Mouse (Mus musculus): Measurements from ENCODE around the gene Pgc. TPM values are rescaled to one million over a fixed set of nuclear protein-coding genes. Genes with fewer than 3 reads are reported as not detected.
A peak's percentile ranks its signal among the peaks of the same experiment; 100 is the strongest.

Gene Pgc
- polyA plus RNA-seq, 1 experiment from 2014 or later: 0.16 TPM

- no peaks in the 10 kb centered on the region for H3K36me3 ChIP-seq
- H3K4me1 ChIP-seq (replicated peaks): 0 out of 2 replicates have a peak, but pooled peaks cover 3% of the 10 kb centered on the region
- H3K9me3 ChIP-seq: no peaks in the 10 kb centered on the region
- no peaks in the 10 kb centered on the region for H3K27me3 ChIP-seq
- ATAC-seq (ENCODE audit: low FRiP score, low read depth): no peak
- WGBS: 71% methylated on average over 6 of the region's 6 CpGs
- H3K9ac ChIP-seq: no peak overlapping the region
- H3K4me3 ChIP-seq: no peak overlapping the region
- no peak overlapping the region for H3K4me2 ChIP-seq
- H3K27ac ChIP-seq (replicated peaks): no peak overlapping the region
These were observed 14.8 kb upstream of the Pgc start for GRCm38 (mm10) chr17:47711883-47712282.

GRCm38 (mm10) chr17:47712889-47713571, 13.6 kb upstream of the Pgc start:
- 36% methylated on average over 22 of the region's 22 CpGs for WGBS

GRCm38 (mm10) chr17:47715037-47715436, 11.6 kb upstream of the Pgc start:
- H3K27ac ChIP-seq (replicated peaks): no peak overlapping the region
- no peak overlapping the region for H3K9ac ChIP-seq
- H3K27me3 ChIP-seq: no peaks in the 10 kb centered on the region
- H3K36me3 ChIP-seq: no peaks in the 10 kb centered on the region
- no peak overlapping the region for H3K4me3 ChIP-seq
- 0 out of 2 replicates have a peak, but pooled peaks cover 3% of the 10 kb centered on the region for H3K4me1 ChIP-seq (replicated peaks)
- H3K9me3 ChIP-seq: no peaks in the 10 kb centered on the region
- ATAC-seq (ENCODE audit: low FRiP score, low read depth): no peak
- H3K4me2 ChIP-seq: no peak overlapping the region
- WGBS: 66% methylated on average over 3 of the region's 3 CpGs

More at GRCm38 (mm10) chr17:47712889-47713571, 13.6 kb upstream of the Pgc start:
- Histone ChIP-seq H3K27me3 (no peaks in the 10 kb centered on the region), H3K9me3 (no peaks in the 10 kb centered on the region), H3K27ac (replicated peaks) (no peak overlapping the region), H3K9ac (no peak overlapping the region), H3K4me3 (no peak overlapping the region), H3K36me3 (no peaks in the 10 kb centered on the region), H3K4me1 (replicated peaks) (0 out of 2 replicates have a peak, but pooled peaks cover 3% of the 10 kb centered on the region), H3K4me2 (peak overlapping the region; percentile 29)
- ATAC-seq (ENCODE audit: low FRiP score, low read depth): no peak

- no peak for ATAC-seq (ENCODE audit: low FRiP score, low read depth)
- no peak overlapping the region for H3K9ac ChIP-seq
- H3K4me3 ChIP-seq: no peak overlapping the region
- no peaks in the 10 kb centered on the region for H3K9me3 ChIP-seq
- no peak overlapping the region for H3K4me2 ChIP-seq
- H3K4me1 ChIP-seq (replicated peaks): no peaks in the 10 kb centered on the region
- no peaks in the 10 kb centered on the region for H3K36me3 ChIP-seq
- H3K27ac ChIP-seq (replicated peaks): no peak overlapping the region
- 85% methylated on average over 4 of the region's 4 CpGs for WGBS
- H3K27me3 ChIP-seq: no peaks in the 10 kb centered on the region
These were observed 5.5 kb upstream of the Pgc start for GRCm38 (mm10) chr17:47721183-47721582.

- H3K9me3 ChIP-seq: no peaks in the 10 kb centered on the region
- H3K9ac ChIP-seq: no peak overlapping the region
- no peak overlapping the region for H3K4me2 ChIP-seq
- WGBS: 56% methylated on average over 24 of the region's 24 CpGs
- no peaks in the 10 kb centered on the region for H3K4me1 ChIP-seq (replicated peaks)
- H3K27me3 ChIP-seq: no peaks in the 10 kb centered on the region
- H3K27ac ChIP-seq (replicated peaks): no peak overlapping the region
- no peak for ATAC-seq (ENCODE audit: low FRiP score, low read depth)
- H3K4me3 ChIP-seq: no peak overlapping the region
- H3K36me3 ChIP-seq: no peaks in the 10 kb centered on the region
These were observed 4.3 kb downstream of the Pgc start for GRCm38 (mm10) chr17:47730633-47731575.

- Histone ChIP-seq H3K4me2 (no peak overlapping the region), H3K27me3 (peaks cover 19% of the 10 kb centered on the region), H3K9me3 (no peaks in the 10 kb centered on the region), H3K4me3 (no peak overlapping the region), H3K4me1 (replicated peaks) (peaks cover 27% of the 10 kb centered on the region), H3K9ac (no peak overlapping the region), H3K27ac (replicated peaks) (no peak overlapping the region), H3K36me3 (no peaks in the 10 kb centered on the region)
- no peak for ATAC-seq (ENCODE audit: low FRiP score, low read depth)
- WGBS: 73% methylated on average over 14 of the region's 14 CpGs
These were observed 9.0 kb downstream of the Pgc start for GRCm38 (mm10) chr17:47735553-47736100.

- ATAC-seq (ENCODE audit: low FRiP score, low read depth): peak; percentile 72
- Histone ChIP-seq H3K27me3 (peaks cover 19% of the 10 kb centered on the region), H3K4me1 (replicated peaks) (peaks cover 27% of the 10 kb centered on the region), H3K27ac (replicated peaks) (peak within 1 kb of the TSS; percentile 56), H3K36me3 (no peaks in the 10 kb centered on the region), H3K9ac (peak within 1 kb of the TSS; percentile 52), H3K9me3 (no peaks in the 10 kb centered on the region), H3K4me2 (peak within 1 kb of the TSS; percentile 98), H3K4me3 (peak within 1 kb of the TSS; percentile 68)
- WGBS: under 1% methylated on average over 45 of the region's 47 CpGs
These were observed 10.2 kb downstream of the Pgc start, which contains the start of gene Tfeb for GRCm38 (mm10) chr17:47736856-47737255. Tfeb (plus strand) TSS chr17:47737030.

- Histone ChIP-seq H3K27ac (replicated peaks) (peak overlapping the region; percentile 56), H3K4me2 (peak overlapping the region; percentile 98), H3K27me3 (peaks cover 19% of the 10 kb centered on the region), H3K9ac (peak overlapping the region; percentile 52), H3K36me3 (no peaks in the 10 kb centered on the region), H3K4me3 (peak overlapping the region; percentile 68), H3K9me3 (no peaks in the 10 kb centered on the region), H3K4me1 (replicated peaks) (peaks cover 27% of the 10 kb centered on the region)
- peak; percentile 81 for ATAC-seq (ENCODE audit: low FRiP score, low read depth)
- WGBS: under 1% methylated on average over 53 of the region's 60 CpGs
These were observed 10.8 kb downstream of the Pgc start for GRCm38 (mm10) chr17:47737271-47738065.

- peaks cover 19% of the 10 kb centered on the region for H3K27me3 ChIP-seq
- no peaks in the 10 kb centered on the region for H3K9me3 ChIP-seq
- peak overlapping the region; percentile 98 for H3K4me2 ChIP-seq
- H3K27ac ChIP-seq (replicated peaks): no peak overlapping the region
- peak; percentile 37 for ATAC-seq (ENCODE audit: low FRiP score, low read depth)
- peak overlapping the region; percentile 52; the same call in 1 of the 2 replicates for H3K9ac ChIP-seq
- H3K4me1 ChIP-seq (replicated peaks): peaks cover 27% of the 10 kb centered on the region
- no peaks in the 10 kb centered on the region for H3K36me3 ChIP-seq
- 1% methylated on average over 39 of the region's 61 CpGs for WGBS
- H3K4me3 ChIP-seq: peak overlapping the region; percentile 68
These were observed 11.6 kb downstream of the Pgc start for GRCm38 (mm10) chr17:47738066-47738878.

- peak overlapping the region; percentile 52; the same call in 1 of the 2 replicates for H3K9ac ChIP-seq
- no peak overlapping the region for H3K27ac ChIP-seq (replicated peaks)
- H3K4me2 ChIP-seq: peak overlapping the region; percentile 98
- 9% methylated on average over 17 of the region's 20 CpGs for WGBS
- peaks cover 19% of the 10 kb centered on the region for H3K27me3 ChIP-seq
- peak overlapping the region; percentile 68 for H3K4me3 ChIP-seq
- no peak for ATAC-seq (ENCODE audit: low FRiP score, low read depth)
- H3K9me3 ChIP-seq: no peaks in the 10 kb centered on the region
- peaks cover 27% of the 10 kb centered on the region for H3K4me1 ChIP-seq (replicated peaks)
- H3K36me3 ChIP-seq: no peaks in the 10 kb centered on the region
These were observed 12.5 kb downstream of the Pgc start for GRCm38 (mm10) chr17:47738879-47739798.
